Mouse (Mus musculus): ENCODE data around the gene Chsy1.
A peak's percentile ranks its signal among the peaks of the same experiment; 100 is the strongest.

The Chsy1 gene

DNA sequence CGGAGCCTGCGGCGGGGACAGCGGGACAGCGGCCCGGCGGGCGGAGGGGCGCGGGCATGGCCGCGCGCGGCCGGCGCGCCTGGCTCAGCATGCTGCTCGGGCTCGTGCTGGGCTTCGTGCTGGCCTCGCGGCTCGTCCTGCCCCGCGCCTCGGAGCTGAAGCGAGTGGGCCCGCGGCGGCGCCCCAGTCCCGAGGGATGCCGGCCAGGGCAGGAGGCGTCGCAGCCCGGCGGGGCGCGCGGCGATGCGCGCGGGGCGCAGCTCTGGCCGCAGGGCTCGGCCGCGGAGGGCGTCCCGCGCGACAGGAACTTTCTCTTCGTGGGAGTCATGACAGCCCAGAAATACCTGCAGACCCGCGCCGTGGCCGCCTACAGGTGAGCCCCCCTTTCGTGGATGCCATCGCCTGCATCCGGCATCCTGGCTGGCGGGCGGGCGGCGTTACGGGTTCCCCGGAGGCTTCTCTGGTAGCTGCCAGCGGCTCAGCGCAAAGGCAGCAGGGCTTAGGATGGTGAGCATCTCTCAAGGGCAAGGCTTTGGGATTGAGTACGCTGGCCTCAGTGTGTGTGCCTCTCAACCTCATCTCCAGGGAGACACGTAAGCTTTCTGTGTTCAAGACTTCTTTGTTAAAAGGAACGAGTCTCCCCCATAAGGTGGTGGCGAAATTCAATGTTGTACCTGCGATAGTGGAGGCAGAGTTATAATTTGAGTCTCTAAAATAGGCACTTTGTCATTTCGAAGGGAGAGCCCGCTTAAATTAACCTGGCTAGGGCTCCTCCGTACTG lies 730 bp downstream of the Chsy1 start:
- peak; percentile 27 for DNase-seq (ENCODE audit: low read depth, low spot score)

DNA sequence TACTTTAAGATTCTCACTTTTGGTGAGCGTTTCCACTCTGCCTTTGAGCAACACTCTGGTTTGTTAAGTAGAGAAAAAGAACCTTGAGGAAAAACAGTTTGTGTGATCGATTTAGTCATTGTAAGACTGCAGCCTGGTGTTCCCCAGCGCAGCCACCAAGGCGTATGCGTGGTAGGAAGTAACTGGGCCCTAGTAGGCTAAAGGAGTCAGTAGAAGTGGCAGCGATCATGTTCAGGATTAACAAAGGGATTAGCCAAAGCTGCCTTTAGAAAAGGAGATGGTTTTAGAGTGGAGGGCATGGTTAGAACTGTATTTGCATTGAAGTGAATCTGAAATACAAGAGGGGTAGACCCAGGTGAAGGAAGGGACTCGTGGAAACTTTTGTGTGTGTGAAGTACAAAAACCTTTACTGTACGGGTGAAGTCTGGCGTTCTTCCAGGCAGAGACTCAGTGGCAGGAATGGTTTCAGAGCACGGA lies 1.4 kb downstream of the Chsy1 start:
- peak; percentile 27 for DNase-seq (ENCODE audit: low read depth, low spot score)

DNA sequence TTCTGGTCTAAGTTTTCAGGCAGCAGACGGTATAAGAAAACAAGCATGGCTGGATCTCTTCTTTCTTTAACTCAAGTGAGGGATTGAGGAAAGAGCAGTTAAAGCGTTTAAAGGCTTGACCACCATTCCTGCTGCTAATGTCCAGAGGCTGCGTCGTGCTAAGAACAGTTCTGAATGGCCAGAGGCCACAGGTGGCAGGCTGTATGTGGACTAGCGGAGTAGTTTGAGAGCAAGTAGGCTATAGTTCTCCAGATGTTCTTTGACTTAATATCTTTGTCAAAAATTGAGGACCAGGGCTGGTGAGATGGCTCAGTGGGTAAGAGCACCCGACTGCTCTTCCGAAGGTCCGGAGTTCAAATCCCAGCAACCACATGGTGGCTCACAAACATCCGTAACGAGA lies 1.9 kb downstream of the Chsy1 start:
- no peak for DNase-seq (ENCODE audit: low read depth, low spot score)

DNA sequence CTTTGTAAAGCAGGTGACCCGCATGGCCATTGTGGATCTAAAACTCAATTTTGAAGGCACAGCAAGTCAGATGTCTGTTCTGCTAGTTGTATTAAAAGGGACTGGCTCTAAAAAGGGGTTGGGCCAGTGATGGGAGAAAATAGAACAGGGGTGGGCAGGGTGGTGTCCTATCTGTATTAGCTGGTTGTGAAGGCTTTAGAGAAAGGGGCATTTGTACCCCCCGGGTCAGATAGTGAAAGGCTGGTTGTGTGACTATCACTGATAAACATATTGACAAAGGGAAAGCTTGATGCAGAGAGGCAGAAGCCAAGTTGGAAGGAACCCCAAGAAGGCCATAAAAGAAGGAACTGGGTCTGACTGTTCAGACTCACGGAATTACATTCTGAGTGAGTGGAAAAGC lies 4.2 kb downstream of the Chsy1 start:
- DNase-seq (ENCODE audit: low read depth, low spot score): no peak

DNA sequence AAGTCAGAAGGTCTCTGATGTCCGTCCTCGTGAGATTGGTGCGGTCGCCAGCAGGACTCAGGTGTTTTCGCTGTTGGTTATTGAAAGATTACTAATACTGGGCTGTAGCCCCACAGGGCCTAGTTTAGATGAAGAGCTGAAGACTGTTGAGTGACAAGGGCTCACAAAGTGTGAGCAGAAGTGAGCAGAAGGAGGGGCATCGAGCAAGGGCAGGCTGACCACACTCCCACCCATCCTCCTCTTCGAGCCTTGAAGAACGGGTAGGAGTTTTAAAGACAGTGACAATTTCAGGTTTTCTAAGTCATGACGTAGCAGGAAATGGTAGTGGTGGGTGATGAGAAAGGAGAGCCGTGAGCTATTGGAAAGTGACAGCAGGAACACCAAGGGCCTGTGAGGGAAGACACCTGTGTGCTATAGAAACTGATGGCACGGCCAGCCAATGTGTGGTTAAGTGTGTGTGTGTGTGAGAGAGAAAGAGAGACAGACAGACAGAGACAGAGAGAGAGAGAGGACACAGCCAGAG lies 6.6 kb downstream of the Chsy1 start:
- DNase-seq (ENCODE audit: low read depth, low spot score): no peak

DNA sequence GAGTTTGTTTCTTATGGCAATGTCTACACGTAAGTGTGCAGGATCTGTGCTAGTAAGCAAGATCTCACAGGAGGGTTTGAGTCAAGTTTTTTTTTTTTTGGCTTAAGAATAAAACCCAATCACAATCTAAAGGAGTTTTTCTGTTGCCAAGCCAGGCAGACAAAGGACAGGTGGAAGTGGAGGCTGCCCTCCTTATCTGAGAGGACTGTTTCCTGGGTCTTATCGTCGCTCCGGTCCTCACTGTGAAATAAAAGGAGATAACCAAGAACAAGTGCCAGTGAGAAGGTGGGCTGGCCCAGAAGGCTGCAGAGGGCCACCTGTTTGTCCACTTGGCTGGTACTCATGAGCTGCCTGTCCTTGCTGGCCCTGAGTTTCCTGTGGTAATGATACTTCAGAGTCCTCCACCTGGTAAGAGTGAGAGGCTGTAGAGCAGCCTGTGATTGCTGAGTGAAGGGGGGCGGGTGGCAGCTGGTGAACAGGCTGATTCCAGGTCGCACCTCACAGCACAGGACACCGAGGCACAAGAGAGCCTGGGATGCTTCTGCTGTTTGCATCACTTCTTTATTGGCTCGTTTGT lies 7.7 kb downstream of the Chsy1 start:
- no peak for DNase-seq (ENCODE audit: low read depth, low spot score)

DNA sequence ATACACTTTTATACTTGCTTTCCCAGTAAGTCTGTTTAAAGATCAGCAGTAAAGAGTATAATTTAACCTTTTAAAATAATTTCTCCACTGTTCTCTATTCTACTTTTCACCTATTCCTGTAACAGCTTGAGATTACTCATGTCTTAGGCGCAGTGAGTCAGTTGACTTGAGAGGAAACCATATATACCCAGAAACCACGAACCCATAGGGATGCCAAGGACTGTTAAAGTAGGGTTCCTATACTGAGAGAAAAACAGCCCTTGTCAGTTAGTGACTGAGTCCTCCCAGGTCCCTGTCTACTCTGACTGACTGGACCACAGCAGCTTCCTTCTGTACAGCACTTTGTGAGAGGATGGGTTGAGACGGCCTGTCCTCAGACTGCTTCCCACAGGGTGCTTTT lies 8.7 kb downstream of the Chsy1 start:
- DNase-seq (ENCODE audit: low read depth, low spot score): no peak

DNA sequence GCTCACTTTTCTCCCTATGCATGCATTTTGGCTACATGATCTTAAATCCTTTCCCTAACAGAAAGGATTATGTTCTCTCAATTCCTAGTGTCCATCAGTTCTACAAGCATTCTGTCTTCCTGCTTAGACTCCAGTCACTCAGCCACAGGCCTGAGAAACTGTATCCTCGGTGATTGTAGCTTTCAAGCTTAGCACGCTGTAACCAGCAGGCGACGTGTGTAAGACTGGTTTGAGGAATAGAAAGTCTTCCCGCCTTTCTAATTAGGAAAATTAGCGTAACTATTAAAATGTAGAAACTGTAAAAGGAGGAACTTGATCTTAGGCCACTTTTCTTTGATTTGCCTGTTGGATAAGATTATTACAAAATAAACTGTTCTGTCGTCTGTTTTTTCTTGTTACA lies 9.5 kb downstream of the Chsy1 start:
- DNase-seq (ENCODE audit: low read depth, low spot score): no peak

DNA sequence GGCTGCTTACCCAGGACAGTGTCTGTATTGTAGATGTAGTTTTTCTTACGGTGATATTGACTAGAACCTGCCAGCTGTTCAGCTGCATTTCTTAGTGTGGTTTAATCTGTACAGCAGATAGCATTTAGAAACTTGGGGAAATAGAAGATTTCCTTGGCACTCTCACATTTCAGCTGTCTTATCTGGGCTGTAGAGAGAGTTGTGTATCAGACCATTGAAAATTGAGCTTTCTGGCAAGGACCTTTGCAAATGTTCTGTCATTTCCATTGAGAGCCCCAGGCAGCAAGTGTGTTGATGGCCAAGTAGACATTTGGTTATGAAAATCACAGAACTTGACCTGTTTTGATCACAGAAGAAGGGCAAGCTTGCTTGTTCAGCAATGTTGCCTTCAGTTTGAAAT lies 10.8 kb downstream of the Chsy1 start:
- no peak for DNase-seq (ENCODE audit: low read depth, low spot score)

DNA sequence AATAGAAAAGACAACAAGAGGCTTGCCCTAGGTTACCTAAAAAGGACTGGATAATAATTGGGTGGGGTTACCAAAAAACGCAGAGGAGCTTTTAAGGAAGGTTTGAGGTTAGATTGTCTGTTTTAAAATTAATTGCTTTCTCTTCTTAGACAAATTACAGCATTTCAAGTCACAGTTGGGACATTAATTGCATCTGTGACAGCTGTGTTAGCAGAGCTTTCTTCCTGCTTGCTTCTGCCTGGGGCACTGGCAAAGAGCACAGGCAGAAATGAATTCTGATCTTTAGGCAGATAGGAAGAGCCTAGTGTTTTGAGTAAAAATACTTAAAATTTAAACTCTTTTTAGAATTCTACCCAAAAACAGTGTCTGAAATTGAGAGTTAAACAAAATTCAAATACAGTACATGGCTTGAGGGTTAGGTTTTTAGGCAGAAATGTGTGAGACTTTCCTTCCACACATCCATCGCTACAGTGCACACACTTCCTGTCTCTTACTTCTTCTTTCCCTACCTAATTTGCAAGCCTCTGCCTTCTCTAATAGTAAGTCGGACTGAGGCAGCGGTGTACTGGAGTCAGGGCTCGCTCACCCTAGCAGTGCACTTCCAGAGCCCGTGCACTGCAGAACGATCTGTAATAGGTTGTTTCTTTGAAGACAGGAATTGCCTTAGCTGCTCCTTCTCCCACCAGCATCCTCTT lies 11.5 kb downstream of the Chsy1 start:
- DNase-seq (ENCODE audit: low read depth, low spot score): no peak

DNA sequence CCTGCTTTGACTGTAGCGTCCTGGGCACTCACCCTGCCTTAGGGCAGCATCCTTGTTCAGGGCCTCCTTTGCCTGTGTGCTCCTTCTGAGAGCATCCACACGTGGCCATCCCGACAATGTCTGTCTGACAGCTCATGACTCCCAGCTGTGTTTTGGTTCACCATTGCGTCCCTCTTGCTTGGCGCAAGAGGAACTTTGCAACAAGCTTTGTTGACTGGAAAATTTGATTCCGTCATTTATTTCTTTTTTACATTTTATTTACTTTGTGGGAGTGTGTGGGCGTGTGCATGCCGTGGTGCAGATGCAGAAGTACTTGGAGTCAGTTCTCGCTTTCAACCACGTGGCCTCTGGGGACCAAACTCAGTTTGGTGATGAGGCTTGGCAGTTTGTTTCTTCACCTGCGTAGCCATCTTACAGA lies 15.2 kb downstream of the Chsy1 start:
- DNase-seq (ENCODE audit: low read depth, low spot score): no peak

DNA sequence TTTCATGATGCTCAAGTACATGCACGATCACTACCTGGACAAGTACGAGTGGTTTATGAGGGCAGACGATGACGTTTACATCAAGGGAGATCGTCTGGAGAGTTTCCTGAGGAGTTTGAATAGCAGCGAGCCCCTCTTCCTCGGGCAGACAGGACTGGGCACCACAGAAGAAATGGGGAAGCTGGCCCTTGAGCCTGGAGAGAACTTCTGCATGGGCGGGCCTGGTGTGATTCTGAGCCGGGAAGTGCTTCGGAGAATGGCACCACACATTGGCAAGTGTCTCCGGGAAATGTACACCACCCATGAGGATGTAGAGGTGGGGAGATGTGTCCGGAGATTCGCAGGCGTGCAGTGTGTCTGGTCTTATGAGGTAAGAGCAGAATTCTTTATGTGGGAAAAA lies 16.1 kb downstream of the Chsy1 start:
- DNase-seq (ENCODE audit: low read depth, low spot score): no peak

DNA sequence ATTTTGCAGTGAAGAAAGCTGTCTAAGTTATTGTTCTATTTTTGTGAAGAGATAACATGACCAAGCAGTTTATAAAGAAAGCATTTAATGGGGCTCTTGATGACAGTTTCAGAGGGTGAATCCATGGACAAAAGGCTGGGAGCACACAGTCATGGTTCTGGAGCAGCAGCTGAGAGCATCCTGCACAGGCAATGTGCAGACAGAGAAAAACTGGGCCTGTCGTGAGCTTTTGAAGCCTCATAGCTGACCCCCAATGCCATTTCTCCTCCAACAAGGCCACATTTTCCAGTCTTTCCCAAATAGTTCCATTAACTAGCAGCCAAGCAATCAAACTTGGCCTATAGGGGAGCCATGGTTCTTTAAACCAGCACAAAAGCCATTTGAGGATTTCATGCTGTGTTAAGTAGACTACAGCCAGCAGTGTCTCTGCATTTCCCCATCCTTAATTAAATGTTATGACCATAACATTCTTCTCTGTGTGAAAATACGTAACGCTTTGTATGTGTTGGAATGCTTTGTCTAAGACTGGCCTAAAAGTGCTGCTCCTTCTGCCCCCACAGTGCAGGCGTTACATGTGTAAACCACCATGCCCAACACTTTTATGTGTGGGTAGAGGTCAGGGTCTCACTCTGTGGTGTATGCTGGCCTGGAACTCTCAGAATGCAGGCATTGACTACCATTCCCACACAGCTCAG lies 18.8 kb downstream of the Chsy1 start:
- no peak for DNase-seq (ENCODE audit: low read depth, low spot score)

DNA sequence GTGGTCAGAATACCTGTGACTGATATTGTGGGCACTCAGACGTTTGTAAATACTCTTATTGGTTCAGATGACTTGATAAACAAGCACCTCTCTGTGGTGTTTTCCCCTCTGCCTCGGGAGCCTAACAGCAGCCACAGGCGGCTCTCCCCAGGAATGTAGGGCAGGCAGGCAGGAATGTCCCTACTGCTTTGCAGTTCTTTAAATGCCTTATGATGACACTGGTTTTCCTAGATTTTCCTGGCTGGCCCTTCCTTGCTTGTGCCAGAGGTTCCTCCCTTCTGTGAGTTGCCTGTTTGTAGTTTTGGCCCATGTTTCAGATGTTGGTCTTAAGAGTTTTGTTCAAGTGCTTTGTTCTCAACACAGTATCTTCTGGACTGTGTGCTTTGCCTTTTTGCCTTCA lies 19.5 kb downstream of the Chsy1 start:
- no peak for DNase-seq (ENCODE audit: low read depth, low spot score)

DNA sequence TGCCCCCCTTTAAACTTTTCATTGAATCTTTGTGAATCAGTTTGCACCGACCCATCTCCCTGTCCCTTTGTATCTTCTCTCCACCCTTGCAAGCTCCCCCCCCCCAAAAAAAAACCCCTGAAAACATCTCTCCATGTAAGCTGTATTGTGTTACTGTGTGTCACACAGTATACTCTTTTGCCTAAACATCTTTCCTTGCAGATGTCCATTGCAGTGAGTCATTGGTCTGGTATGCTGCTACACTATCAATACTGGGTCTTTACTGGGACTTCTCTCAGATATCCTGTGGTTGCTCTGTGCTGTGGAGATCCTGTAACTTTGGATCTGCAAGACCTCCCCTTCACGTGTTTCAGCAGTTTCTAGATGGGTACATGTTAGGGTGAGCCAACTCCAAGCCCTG lies 21.0 kb downstream of the Chsy1 start:
- DNase-seq (ENCODE audit: low read depth, low spot score): no peak

DNA sequence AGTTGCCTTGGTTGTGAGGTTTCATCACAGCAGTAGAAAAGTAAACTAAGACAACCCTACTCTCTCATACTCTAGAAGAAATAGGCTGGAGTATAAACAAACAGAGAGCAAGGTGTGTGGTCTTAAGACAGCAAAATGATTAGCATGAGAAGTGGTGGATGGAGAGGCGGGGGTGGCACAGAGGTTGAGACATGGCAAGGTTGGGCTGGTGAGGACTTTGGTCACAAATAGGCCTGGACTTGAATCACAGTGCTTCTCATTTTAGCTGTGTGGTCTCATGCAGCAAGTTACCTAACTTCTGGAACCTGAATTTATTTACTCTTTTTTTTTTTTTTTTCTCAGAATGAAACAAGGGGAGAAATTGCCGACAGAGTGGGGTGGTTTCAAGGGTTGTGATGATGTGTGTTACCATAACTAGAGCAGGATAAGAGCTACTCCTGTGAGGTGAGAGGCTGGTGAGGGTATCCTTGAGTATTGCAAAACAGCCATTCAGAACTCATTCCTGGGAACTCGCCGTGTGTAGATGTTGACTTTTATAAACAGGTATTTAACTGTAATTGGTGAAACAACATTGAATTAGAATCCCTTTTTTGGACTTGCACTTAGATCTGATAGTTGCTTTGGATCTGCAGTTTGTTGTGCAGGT lies 22.6 kb downstream of the Chsy1 start:
- DNase-seq (ENCODE audit: low read depth, low spot score): no peak

DNA sequence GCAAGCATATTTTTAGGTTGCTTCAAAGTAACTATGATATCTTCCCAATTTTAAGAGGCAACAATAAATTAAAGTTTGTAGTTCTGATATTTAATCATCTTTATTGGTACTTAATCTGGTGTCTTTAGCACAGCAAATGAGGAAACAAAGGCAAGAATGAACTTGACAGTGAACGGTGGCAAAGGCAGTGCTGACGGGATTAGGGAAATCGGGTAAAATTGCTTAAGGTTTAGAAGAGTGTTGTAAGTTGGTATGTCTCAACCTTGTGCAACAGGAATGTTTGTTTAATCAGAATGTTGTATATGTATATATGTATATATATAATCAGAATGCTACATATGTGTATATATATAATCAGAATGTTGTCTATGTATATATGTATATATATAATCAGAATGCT lies 24.8 kb downstream of the Chsy1 start:
- no peak for DNase-seq (ENCODE audit: low read depth, low spot score)

DNA sequence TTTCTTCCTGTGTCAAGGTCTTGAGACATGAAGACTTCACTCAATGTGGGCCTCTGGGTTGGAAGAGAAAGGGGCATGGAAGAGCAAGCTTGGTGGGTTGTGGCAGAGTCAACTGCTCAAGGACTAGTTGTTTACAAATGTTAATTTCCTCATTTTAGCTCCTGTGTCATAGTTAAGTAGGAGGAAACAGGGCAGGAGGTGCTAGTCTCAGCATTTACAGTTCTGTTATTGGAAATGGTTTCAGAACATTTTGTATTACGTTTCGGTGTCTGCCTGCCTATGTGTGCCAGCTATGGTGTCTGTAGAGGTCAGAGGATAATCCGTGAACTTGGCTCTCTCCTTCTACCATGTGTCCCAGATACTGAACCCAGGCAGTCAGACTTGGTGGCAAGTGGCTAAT lies 26.3 kb downstream of the Chsy1 start:
- DNase-seq (ENCODE audit: low read depth, low spot score): no peak

DNA sequence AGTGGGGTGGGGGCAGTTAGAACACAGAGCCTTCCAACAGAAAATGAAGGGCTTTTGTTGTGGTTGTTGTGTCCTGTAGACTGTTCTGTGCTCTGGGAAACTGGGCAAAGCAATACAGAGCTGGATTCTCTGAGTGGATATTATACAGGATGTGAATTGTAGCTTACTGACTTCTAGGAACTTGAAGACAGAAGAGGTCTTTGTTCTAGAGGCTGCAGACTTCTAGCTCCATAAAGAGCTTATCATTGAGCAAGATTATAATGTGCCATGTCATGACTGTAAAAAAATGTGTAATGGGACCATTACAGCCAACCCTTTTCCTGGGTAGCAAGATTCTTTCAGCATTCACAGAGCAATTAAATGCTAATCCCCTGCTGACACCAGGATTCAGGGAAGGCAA lies 26.9 kb downstream of the Chsy1 start:
- DNase-seq (ENCODE audit: low read depth, low spot score): no peak

DNA sequence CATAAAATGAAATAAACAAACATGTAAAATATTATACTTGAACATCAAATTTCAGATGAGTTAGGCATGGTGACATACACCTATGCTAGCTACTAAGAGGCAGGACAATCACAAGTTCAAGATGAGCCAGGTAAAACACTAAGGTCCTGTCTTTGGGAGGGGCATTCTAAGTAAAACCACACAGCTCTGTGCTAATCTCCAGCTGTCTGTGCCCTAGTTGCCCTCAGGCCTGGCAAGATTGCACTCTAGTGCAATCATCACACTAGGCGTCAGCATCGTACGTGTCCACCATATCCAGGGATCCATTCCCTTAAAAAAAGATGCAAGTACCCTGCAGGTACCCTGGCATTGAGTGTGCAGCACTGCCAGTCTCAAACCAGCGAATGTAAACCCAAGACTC lies 28.0 kb downstream of the Chsy1 start:
- no peak for DNase-seq (ENCODE audit: low read depth, low spot score)

DNA sequence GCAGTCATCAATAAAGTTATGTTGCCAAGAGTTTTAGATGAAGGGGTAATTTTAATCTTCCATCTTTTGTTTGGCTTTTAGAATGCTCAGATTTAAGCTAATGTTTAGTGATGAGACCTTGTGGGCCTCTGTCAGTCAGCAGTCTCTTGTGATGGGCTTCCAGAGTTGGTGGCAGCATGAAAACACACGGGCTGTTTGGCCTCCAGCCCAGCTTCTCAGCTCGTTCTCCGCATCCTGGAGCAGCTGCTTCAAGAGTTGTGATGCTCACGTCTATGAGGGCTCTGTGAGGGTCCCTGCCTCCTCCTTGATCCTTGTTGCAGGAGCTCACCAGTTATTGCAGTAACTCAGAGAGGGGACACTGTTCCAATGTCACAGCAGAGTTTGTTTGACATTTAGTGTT lies 29.0 kb downstream of the Chsy1 start:
- DNase-seq (ENCODE audit: low read depth, low spot score): no peak

DNA sequence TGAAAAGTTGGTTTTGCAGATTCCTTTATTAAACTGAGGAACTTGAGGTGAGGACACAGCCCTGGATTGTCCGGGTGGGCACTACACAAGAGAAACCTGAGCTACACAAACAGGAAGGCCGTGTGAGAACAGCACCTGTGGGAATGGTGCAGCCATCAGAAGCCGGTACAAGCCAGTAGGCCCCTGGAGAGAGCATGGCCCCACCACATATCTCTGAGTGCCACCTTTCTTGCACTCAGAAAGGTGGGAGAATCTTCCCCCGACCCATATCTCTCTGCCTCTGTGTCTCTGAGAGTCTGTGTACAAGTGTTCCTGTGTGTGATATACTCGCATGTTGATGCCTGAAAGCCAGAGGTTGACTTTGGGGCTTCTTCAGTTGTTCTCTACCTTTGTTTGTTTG lies 29.6 kb downstream of the Chsy1 start:
- DNase-seq (ENCODE audit: low read depth, low spot score): no peak

All from ES-CJ7 (cell line).